Mouse (Mus musculus) E14TG2a.4 (cell line): ENCODE measurements around the gene St8sia1.

Source experiments
- H3K27me3 ChIP-seq: 2 replicates; pipeline ENCODE4 v1.6.1; 2014; ENCODE audit warnings: low read length, control low read depth; ENCODE audit not compliant: insufficient read depth
- H3K36me3 ChIP-seq: 2 replicates; pipeline ENCODE4 v1.6.1; 2014; ENCODE audit warnings: low read length, control low read depth; ENCODE audit not compliant: insufficient read depth
- H3K4me1 ChIP-seq: replicated peaks from 2 replicates; pipeline ENCODE4 v1.6.1; 2014; ENCODE audit warnings: low read depth, low read length, control low read depth
- H3K4me3 ChIP-seq: replicated peaks from 2 replicates; pipeline ENCODE4 v1.5.1; 2014; ENCODE audit warnings: mild to moderate bottlenecking, low read length
- H3K9me3 ChIP-seq: 2 replicates; pipeline ENCODE4 v1.6.1; 2014; ENCODE audit warnings: low read length, control low read depth
- CTCF ChIP-seq: conservative IDR thresholded peaks from 2 replicates; pipeline ENCODE4 v1.5.1; 2014; ENCODE audit warnings: low read length
- NANOG ChIP-seq: IDR thresholded peaks from 2 replicates; pipeline ENCODE4 v1.6.1; 2014; ENCODE audit warnings: borderline replicate concordance, low read length, mixed read lengths
- POU5F1 ChIP-seq: IDR thresholded peaks from 2 replicates; pipeline ENCODE4 v1.6.1; 2014; ENCODE audit warnings: low read length, borderline replicate concordance

The St8sia1 gene

DNA sequence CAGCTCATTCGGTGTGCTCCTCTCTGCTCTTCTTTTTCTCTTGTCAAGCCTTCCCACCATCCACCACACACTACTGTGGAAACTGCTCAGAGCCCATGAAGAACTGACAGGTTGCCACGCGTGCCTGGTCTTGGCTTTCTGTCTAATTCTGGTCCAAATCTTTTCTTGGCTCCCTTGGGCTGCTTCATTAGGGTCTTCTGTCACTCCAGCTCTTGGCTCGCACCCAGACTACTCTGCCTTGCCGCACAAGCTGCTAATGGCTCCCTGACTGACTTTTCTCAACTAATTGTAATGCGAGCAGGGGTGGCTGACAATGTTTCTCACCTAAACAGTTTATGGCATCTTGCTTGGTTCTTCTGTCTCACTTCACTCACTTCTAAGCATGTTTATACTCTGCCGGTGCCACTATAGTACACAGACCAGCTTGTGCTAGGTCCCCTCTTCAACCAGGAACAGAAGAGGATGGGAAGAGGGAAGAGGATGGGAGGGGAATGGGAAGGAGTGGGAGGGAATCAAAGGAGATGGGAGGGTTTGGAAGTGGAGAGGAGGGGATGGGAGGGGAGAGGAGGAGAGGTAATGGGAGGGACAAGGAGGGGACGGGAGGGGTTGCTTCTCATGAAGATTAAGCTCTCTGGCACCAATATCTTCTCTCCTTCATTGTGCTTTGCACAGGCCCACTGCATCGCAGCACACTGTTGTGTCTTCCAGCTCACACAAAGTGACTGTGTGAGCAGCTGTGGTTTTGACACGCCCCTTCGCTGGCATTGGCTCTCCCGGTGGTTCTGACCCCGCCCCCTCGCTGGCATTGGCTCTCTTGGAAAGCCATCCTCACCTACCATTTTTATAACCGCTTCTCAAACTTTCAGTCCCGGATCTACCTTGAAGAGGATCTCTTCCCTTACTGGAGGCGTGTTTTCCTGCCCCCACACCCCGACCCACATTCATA lies 175.9 kb downstream of the St8sia1 start:
- TF ChIP-seq CTCF = no peak
- TF ChIP-seq NANOG = no peak
- TF ChIP-seq POU5F1 = no peak
- peaks cover 30% of the 10 kb centered on the region for H3K4me1 ChIP-seq
- H3K9me3 ChIP-seq = no peaks in the 10 kb centered on the region
- no peaks in the 10 kb centered on the region for H3K27me3 ChIP-seq
- peak overlapping the region; percentile 66 for H3K4me3 ChIP-seq
- no peaks in the 10 kb centered on the region for H3K36me3 ChIP-seq

DNA sequence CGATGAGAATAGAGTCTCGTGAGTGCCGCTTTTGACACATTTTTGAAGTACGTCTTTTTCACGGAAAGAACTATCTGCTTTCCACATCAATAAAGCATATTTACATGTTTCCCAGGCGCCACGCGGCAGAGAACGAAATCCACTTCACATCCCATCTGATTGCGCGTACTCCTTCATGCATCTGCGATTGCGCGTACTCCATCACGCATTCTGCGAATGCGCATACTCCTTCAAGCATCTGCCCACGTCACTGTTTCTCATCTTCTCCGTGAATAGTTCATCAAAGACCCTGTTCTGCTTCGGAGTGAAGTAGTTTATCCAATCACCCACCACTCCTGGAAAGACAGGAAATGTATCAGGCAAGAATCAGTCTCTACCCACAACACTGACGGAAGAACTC lies 178.1 kb downstream of the St8sia1 start:
- H3K36me3 ChIP-seq = no peaks in the 10 kb centered on the region
- H3K4me3 ChIP-seq = no peak overlapping the region
- peaks cover 32% of the 10 kb centered on the region for H3K4me1 ChIP-seq
- H3K9me3 ChIP-seq = no peaks in the 10 kb centered on the region
- no peak for TF ChIP-seq POU5F1
- no peak for TF ChIP-seq NANOG
- TF ChIP-seq CTCF = no peak
- no peaks in the 10 kb centered on the region for H3K27me3 ChIP-seq

DNA sequence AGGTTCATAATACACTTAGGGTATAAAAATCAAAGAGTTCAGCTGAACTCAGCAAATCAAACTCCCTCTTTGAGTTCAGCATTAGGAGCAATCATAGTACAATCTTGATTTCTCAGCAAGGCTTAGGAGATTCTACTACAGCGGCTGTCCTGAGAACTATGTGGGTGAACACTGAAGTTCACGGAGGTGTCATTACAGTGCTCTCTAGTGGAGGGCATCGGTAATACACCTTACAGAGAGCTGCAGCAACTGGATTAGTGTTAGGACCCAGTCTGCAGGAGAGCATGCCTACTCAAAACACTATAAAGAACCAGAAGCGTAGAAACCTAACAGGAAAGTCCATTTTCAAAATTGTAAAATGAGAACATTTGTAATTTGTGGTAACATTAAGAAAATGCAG lies 178.9 kb downstream of the St8sia1 start:
- H3K9me3 ChIP-seq = no peaks in the 10 kb centered on the region
- peaks cover 29% of the 10 kb centered on the region for H3K4me1 ChIP-seq
- no peaks in the 10 kb centered on the region for H3K27me3 ChIP-seq
- TF ChIP-seq CTCF (peak; percentile 90), NANOG (no peak)
- H3K36me3 ChIP-seq = no peaks in the 10 kb centered on the region
- H3K4me3 ChIP-seq = no peak overlapping the region

DNA sequence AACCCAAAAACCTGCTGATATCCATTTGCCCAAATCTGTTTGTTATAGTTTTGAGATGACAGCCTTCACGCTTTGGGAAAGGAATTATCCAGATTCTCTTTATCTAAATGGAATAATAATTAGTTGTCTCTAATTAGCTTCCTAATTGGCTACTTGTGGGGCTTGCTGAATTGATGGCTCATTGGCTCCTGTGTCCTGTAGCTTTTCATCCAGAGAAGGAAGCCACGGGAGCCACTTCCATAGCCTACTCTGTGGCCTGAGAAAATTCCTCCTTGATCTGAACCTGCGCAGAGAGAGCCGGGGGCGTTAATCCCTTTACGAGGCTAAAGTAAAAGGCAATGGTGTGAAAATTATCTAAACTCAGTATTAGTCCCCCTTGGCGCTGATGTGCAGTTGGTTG lies 183.0 kb downstream of the St8sia1 start:
- no peak overlapping the region for H3K4me3 ChIP-seq
- H3K9me3 ChIP-seq = no peaks in the 10 kb centered on the region
- H3K4me1 ChIP-seq = peaks cover 25% of the 10 kb centered on the region
- TF ChIP-seq CTCF (no peak), POU5F1 (no peak), NANOG (no peak)
- H3K36me3 ChIP-seq = 0 out of 2 replicates have a peak, but pooled peaks cover 8% of the 10 kb centered on the region
- H3K27me3 ChIP-seq = no peaks in the 10 kb centered on the region

DNA sequence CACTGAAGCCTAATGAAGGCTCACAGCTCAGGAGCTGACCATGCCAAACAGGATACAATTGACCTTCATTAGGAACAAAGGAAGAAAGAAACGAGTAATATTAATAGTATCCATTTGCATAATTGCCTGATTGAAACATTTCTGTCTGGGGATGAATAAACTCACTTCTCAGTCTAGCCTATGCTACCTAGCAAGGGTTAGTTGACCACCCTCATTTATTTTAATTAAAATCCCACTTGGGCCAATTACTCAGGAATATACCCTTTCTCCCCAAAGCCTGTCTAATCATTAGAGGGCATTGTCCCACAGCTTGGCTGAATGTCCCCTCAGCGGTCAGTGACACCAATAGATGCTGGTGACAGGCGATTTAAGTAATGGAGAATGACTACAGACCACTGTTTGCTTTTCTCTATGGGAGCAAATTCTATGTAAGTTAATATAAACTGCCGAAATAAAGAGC lies 183.6 kb downstream of the St8sia1 start:
- H3K9me3 ChIP-seq = no peaks in the 10 kb centered on the region
- H3K36me3 ChIP-seq = peaks cover 13% of the 10 kb centered on the region
- no peak for TF ChIP-seq CTCF
- TF ChIP-seq NANOG = no peak
- no peak for TF ChIP-seq POU5F1
- no peak overlapping the region for H3K4me3 ChIP-seq
- peaks cover 25% of the 10 kb centered on the region for H3K4me1 ChIP-seq
- H3K27me3 ChIP-seq = no peaks in the 10 kb centered on the region

DNA sequence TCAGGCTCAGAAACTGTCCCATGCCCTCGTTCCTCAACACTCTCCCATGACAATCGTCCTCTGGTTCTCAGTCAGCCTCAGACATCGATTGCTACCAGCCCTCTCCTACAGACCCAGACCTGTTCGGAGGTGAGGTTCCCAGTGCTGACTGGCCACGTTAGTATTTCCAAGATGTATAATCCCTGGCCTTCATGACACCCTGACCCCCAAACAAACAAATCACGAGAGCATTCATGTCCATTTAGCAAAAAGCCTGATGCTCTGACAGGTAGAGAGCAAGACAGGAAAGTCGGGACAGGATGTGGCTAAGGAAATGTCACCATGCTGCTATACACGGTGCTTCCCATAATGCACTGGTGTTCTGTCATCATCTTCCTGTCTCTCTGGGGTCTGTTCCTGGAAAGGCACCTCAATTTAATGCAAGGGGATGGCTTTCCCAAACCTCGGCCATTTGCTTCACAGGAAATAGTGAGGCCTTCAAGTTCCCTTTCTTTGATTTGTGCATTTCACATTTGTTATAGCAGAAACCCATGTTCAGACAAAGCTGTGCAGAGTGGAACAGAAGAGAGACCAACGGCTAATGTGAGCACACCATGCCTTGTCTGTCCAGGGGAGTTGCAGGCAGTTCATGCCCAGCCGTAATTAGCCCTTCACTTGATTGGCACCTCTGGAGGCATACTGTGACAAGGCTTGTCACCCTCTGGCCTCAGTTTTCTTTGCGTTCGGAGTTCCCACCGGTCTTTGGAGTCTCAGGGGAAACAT lies 184.3 kb downstream of the St8sia1 start:
- peaks cover 19% of the 10 kb centered on the region for H3K36me3 ChIP-seq
- H3K27me3 ChIP-seq = no peaks in the 10 kb centered on the region
- H3K4me1 ChIP-seq = peaks cover 25% of the 10 kb centered on the region
- 0 out of 2 replicates have a peak overlapping the region, but pooled peaks have one; percentile 7 for H3K4me3 ChIP-seq
- H3K9me3 ChIP-seq = no peaks in the 10 kb centered on the region
- no peak for TF ChIP-seq CTCF
- no peak for TF ChIP-seq NANOG
- no peak for TF ChIP-seq POU5F1

DNA sequence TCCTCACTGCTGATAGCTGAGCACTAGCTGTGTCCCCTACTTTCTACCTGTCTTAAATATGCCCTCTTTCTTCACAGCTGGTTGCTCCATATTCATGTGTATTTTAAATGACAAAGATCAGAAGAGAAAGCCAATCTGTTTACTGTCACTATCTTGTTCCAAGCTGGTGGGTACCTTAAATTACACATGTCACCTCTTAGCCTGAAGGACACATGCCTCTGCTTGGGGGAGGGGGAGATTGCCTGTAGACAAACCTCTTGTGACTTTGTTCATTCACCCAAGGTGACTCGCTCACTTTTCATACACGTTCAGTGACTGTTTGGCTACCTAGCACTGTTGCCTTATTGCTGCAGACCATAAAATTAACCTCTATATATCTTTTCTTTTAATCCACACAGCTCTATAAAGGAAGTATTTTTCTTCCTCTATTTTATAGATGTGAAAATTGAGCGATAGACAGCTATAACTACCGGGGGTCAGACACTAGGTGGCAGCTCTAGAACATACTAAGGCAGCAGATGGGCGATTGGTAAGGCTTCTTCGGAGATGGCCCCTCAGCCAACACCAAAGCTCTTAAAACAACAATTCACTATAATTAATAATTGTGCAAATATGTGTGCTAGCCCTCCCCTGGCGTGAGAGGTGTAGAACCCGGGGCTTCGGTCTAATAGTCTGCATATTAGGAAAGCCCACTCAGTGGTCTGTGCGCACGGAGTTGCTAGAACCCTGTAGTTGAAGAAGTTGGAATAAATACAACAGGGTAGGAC lies 185.0 kb downstream of the St8sia1 start:
- peak; percentile 46 for TF ChIP-seq CTCF
- no peak for TF ChIP-seq POU5F1
- TF ChIP-seq NANOG = no peak
- H3K4me3 ChIP-seq = 0 out of 2 replicates have a peak overlapping the region, but pooled peaks have one; percentile 7
- peaks cover 26% of the 10 kb centered on the region for H3K36me3 ChIP-seq

More for the DNA sequence above, 185.0 kb downstream of the St8sia1 start:
- Histone ChIP-seq H3K27me3 (no peaks in the 10 kb centered on the region), H3K4me1 (peaks cover 28% of the 10 kb centered on the region), H3K9me3 (no peaks in the 10 kb centered on the region)
